In genomic region chr13:83716711-83717171, GRCm38 (mm10) we compare ENCODE assay signal across 9 mouse cellular contexts.
DNase-seq lines count a peak whose midpoint lies in the region; ATAC-seq and TF ChIP-seq lines count a peak whose summit lies in the region.
"Had no signal": no experiment of that assay in that cellular context is flagged by ENCODE, and none has a peak within 500 bp of the region (broad histone marks: within the 10 kb centered on the region; RNA-seq: fewer than 3 reads in every experiment).

No protein-coding gene starts in this region.

- no peak for TF ChIP-seq CTCF in hindbrain, postnatal 0 days (IDR thresholded peaks at IDR 0.05; ENCODE audit: low read depth)
- no peak for TF ChIP-seq CTCF in midbrain, postnatal 0 days (IDR thresholded peaks at IDR 0.05)
- TF ChIP-seq CTCF in lung, postnatal 0 days (IDR thresholded peaks at IDR 0.05): no peak

- peak overlapping the region; percentile 79 for H3K4me3 ChIP-seq in hindbrain, postnatal 0 days (ENCODE audit: low read length)
- H3K4me3 ChIP-seq in midbrain, postnatal 0 days (ENCODE audit: low read depth, low read length): peak overlapping the region; percentile 37
- H3K4me3 ChIP-seq in lung, postnatal 0 days (ENCODE audit: low read depth, low read length): no peak overlapping the region
- H3K4me3 ChIP-seq: limb, embryonic 12.5 days had no signal

- peaks cover 7% of the 10 kb centered on the region; the same call in 1 of the 2 replicates for H3K4me1 ChIP-seq in hindbrain, postnatal 0 days (ENCODE audit: insufficient read depth, low read length)
- H3K4me1 ChIP-seq in midbrain, postnatal 0 days (ENCODE audit: insufficient read depth, low read length): no peaks in the 10 kb centered on the region
- no peaks in the 10 kb centered on the region for H3K4me1 ChIP-seq in lung, postnatal 0 days (ENCODE audit: insufficient read depth, low read depth, low read length)

- no peaks in the 10 kb centered on the region for H3K9me3 ChIP-seq in hindbrain, postnatal 0 days (ENCODE audit: low read length)
- H3K9me3 ChIP-seq in midbrain, postnatal 0 days (ENCODE audit: low read length): no peaks in the 10 kb centered on the region
- no peaks in the 10 kb centered on the region for H3K9me3 ChIP-seq in lung, postnatal 0 days (ENCODE audit: low read length)
- H3K9me3 ChIP-seq: limb, embryonic 12.5 days had no signal

- H3K9ac ChIP-seq in hindbrain, postnatal 0 days (replicated peaks; ENCODE audit: low read length): peak overlapping the region; percentile 100
- H3K9ac ChIP-seq in midbrain, postnatal 0 days (replicated peaks; ENCODE audit: low read length, poor library complexity, severe bottlenecking): peak overlapping the region; percentile 52
- no peak overlapping the region for H3K9ac ChIP-seq in lung, postnatal 0 days (replicated peaks; ENCODE audit: low read depth)
- H3K9ac ChIP-seq: limb, embryonic 12.5 days had no signal

- no peaks in the 10 kb centered on the region for H3K27me3 ChIP-seq in hindbrain, postnatal 0 days (ENCODE audit: insufficient read depth, low read length)
- 0 out of 2 replicates have a peak, but pooled peaks cover 12% of the 10 kb centered on the region for H3K27me3 ChIP-seq in midbrain, postnatal 0 days (ENCODE audit: insufficient read depth, low read length)
- peaks cover 68% of the 10 kb centered on the region for H3K27me3 ChIP-seq in lung, postnatal 0 days (replicated peaks; ENCODE audit: insufficient read depth, low read length)

- no peak for ATAC-seq in hindbrain, postnatal 0 days
- ATAC-seq in midbrain, postnatal 0 days (ENCODE audit: low FRiP score): no peak
- ATAC-seq in CD4-positive, CD25-positive, alpha-beta regulatory T cell, adult 4 months: no peak
- no peak for ATAC-seq in erythroid progenitor cell, adult 5-6 weeks (replicated peaks; ENCODE audit: low FRiP score, poor library complexity, severe bottlenecking)
- ATAC-seq in lung, postnatal 0 days: no peak

- TF ChIP-seq EP300 in lung, postnatal 0 days (IDR thresholded peaks at IDR 0.05): no peak

- WGBS in hindbrain, postnatal 0 days: 7% methylated on average over 8 of the region's 8 CpGs
- 20% methylated on average over 8 of the region's 8 CpGs for WGBS in midbrain, postnatal 0 days
- 2% methylated on average over 8 of the region's 8 CpGs for WGBS in lung, postnatal 0 days

- H3K27ac ChIP-seq in hindbrain, postnatal 0 days: peak overlapping the region; percentile 99
- peak overlapping the region; percentile 77 for H3K27ac ChIP-seq in midbrain, postnatal 0 days (ENCODE audit: low read depth, low read length)
- H3K27ac ChIP-seq in lung, postnatal 0 days (ENCODE audit: low read length): no peak overlapping the region
- H3K27ac ChIP-seq: limb, embryonic 12.5 days had no signal

- peak; percentile 8 for DNase-seq in brain, embryonic 18.5 days (ENCODE audit: low read depth, low spot score)
- DNase-seq in embryo, embryonic 11 days: peak; percentile 33
- DNase-seq in hindbrain, postnatal 0 days (ENCODE audit: low spot score): peak; percentile 65
- DNase-seq in midbrain, postnatal 0 days (ENCODE audit: low spot score): peak; percentile 47
- no peak for DNase-seq in testis, postnatal 10 days (ENCODE audit: low spot score)
- DNase-seq in lung, postnatal 0 days (ENCODE audit: low spot score): no peak

- H3K4me2 ChIP-seq in hindbrain, postnatal 0 days (ENCODE audit: low read depth, low read length): peak overlapping the region; percentile 89
- peak overlapping the region; percentile 79 for H3K4me2 ChIP-seq in midbrain, postnatal 0 days (ENCODE audit: low read depth, low read length, poor library complexity, severe bottlenecking)
- no peak overlapping the region for H3K4me2 ChIP-seq in lung, postnatal 0 days (replicated peaks; ENCODE audit: low read depth, low read length)
- H3K4me2 ChIP-seq: limb, embryonic 12.5 days had no signal

- H3K36me3 ChIP-seq in hindbrain, postnatal 0 days (ENCODE audit: insufficient read depth, low read length): no peaks in the 10 kb centered on the region
- H3K36me3 ChIP-seq in midbrain, postnatal 0 days (ENCODE audit: insufficient read depth, low read length): no peaks in the 10 kb centered on the region
- no peaks in the 10 kb centered on the region for H3K36me3 ChIP-seq in lung, postnatal 0 days (ENCODE audit: insufficient read depth, low read length)
- H3K36me3 ChIP-seq: limb, embryonic 12.5 days had no signal

Comparison
In these comparisons a context has a peak if more than half of its experiments do, and no peak if none do; other contexts are left out.
1. DNase-seq: peak in brain, embryonic 18.5 days (single experiment), embryo, embryonic 11 days (single experiment), hindbrain, postnatal 0 days (single experiment) and midbrain, postnatal 0 days (single experiment); none in testis, postnatal 10 days (single experiment) and lung, postnatal 0 days (single experiment).